Mouse (Mus musculus): ENCODE measurements around the gene Sat2. TPM values are rescaled to one million over a fixed set of nuclear protein-coding genes. Genes with fewer than 3 reads are reported as not detected.
"Not testable (repeated sequence)": the region's sequence is repeated elsewhere in the genome, so short reads cannot be mapped to it uniquely, and the experiment has no call there.

Sat2 gene
- polyA plus RNA-seq, 1 experiment from 2014 or later: 11.5 TPM

DNA sequence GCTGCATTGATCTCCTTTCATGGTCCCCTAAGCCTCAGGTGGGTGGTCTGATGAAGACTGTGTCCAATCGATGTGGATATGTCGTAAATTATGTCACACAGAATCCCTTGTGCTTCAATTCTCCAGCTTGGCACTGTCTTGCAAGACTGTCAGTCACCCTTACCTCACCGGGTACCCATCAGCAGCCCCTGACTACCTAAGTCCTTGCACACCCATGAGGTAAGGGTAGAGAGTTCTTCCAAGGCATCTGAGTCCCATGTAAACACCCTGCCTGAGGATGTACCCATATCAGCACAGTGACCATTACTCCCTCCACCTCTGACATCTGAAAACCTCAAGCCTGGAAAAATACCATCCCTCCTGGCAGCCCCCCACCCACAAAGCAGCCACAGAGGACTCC is 17.5 kb upstream of the Sat2 start:
- peak overlapping the region; percentile 93 for H3K9ac ChIP-seq
- H3K36me3 ChIP-seq: peaks cover 41% of the 10 kb centered on the region
- no peak for ATAC-seq
- H3K4me3 ChIP-seq: peak overlapping the region; percentile 78
- H3K9me3 ChIP-seq (replicated peaks): no peaks in the 10 kb centered on the region
- no peaks in the 10 kb centered on the region for H3K27me3 ChIP-seq (replicated peaks)
- peaks cover 93% of the 10 kb centered on the region for H3K4me1 ChIP-seq
- peak overlapping the region; percentile 100 for H3K4me2 ChIP-seq
- H3K27ac ChIP-seq: peak overlapping the region; percentile 84
- WGBS (ENCODE audit: insufficient replicate concordance): 56% methylated on average over 3 of the region's 3 CpGs

- Histone ChIP-seq H3K9ac (peak overlapping the region; percentile 93), H3K27me3 (replicated peaks) (no peaks in the 10 kb centered on the region), H3K36me3 (peaks cover 36% of the 10 kb centered on the region), H3K9me3 (replicated peaks) (no peaks in the 10 kb centered on the region), H3K4me3 (peak overlapping the region; percentile 78), H3K4me1 (peaks cover 93% of the 10 kb centered on the region), H3K27ac (peak overlapping the region; percentile 84), H3K4me2 (peak overlapping the region; percentile 100)
- ATAC-seq: peak; percentile 10
- under 1% methylated on average over 69 of the region's 73 CpGs for WGBS (ENCODE audit: insufficient replicate concordance)
Observed at GRCm38 (mm10) chr11:69604795-69605664, 16.8 kb upstream of the Sat2 start.

GRCm38 (mm10) chr11:69605726-69606490 is 15.9 kb upstream of the Sat2 start, which contains the start of gene Atp1b2:
TSS of gene Atp1b2 (minus strand) at chr11:69605942.
- Histone ChIP-seq H3K9ac (peak within 1 kb of the TSS; percentile 93), H3K4me2 (peak within 1 kb of the TSS; percentile 100), H3K4me3 (peak within 1 kb of the TSS; percentile 78), H3K9me3 (replicated peaks) (no peaks in the 10 kb centered on the region), H3K27ac (peak within 1 kb of the TSS; percentile 84), H3K4me1 (peaks cover 93% of the 10 kb centered on the region), H3K27me3 (replicated peaks) (no peaks in the 10 kb centered on the region), H3K36me3 (peaks cover 27% of the 10 kb centered on the region)
- peak; percentile 90 for ATAC-seq
- 4% methylated on average over 32 of the region's 32 CpGs for WGBS (ENCODE audit: insufficient replicate concordance)

GRCm38 (mm10) chr11:69606491-69606795 is 15.4 kb upstream of the Sat2 start:
- WGBS (ENCODE audit: insufficient replicate concordance): 66% methylated on average over 2 of the region's 2 CpGs
- Histone ChIP-seq H3K36me3 (peaks cover 22% of the 10 kb centered on the region), H3K27me3 (replicated peaks) (no peaks in the 10 kb centered on the region), H3K4me3 (peak overlapping the region; percentile 78), H3K9ac (peak overlapping the region; percentile 76), H3K9me3 (replicated peaks) (no peaks in the 10 kb centered on the region), H3K4me2 (peak overlapping the region; percentile 100), H3K27ac (peak overlapping the region; percentile 84), H3K4me1 (peaks cover 89% of the 10 kb centered on the region)
- ATAC-seq: no peak

- WGBS (ENCODE audit: insufficient replicate concordance): 70% methylated on average over 2 of the region's 2 CpGs
- Histone ChIP-seq H3K9me3 (replicated peaks) (no peaks in the 10 kb centered on the region), H3K4me3 (no peak overlapping the region), H3K4me1 (peaks cover 85% of the 10 kb centered on the region), H3K27ac (peak overlapping the region; percentile 84), H3K36me3 (peaks cover 18% of the 10 kb centered on the region), H3K27me3 (replicated peaks) (no peaks in the 10 kb centered on the region), H3K9ac (no peak overlapping the region), H3K4me2 (peak overlapping the region; percentile 100)
- ATAC-seq: no peak
Observed at GRCm38 (mm10) chr11:69606832-69607231, 15.0 kb upstream of the Sat2 start.

GRCm38 (mm10) chr11:69608525-69608924 is 13.3 kb upstream of the Sat2 start:
- Histone ChIP-seq H3K4me2 (peak overlapping the region; percentile 42), H3K27ac (peak overlapping the region; percentile 84), H3K9me3 (replicated peaks) (no peaks in the 10 kb centered on the region), H3K9ac (peak overlapping the region; percentile 34), H3K4me3 (no peak overlapping the region), H3K4me1 (peaks cover 82% of the 10 kb centered on the region), H3K27me3 (replicated peaks) (no peaks in the 10 kb centered on the region), H3K36me3 (peaks cover 1% of the 10 kb centered on the region; the same call in 1 of the 2 replicates)
- peak; percentile 57 for ATAC-seq
- 46% methylated on average over 3 of the region's 3 CpGs for WGBS (ENCODE audit: insufficient replicate concordance)

DNA sequence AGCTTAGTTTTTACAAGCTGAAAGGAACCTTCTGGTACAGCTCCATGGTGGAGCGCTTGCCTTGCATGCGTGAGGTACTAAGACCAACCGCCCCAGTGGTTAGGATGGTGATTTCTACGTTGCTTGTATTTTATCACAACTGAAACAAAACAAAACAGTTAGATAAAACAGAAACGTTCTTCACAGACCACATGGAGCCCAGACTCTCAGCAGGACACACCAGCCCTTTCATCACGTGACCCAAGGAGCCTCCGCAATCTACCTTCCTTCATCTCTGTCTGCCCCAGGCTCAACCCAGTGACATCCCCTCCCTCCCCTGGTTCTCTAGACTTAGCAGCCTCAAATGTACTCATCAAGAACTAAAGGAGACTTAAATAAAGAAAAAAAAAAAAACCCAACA is 12.4 kb upstream of the Sat2 start:
- 18% methylated on average over 7 of the region's 7 CpGs for WGBS (ENCODE audit: insufficient replicate concordance)
- H3K4me3 ChIP-seq: 0 out of 2 replicates have a peak overlapping the region, but pooled peaks have one; percentile 2
- peak overlapping the region; percentile 42 for H3K4me2 ChIP-seq
- peaks cover 80% of the 10 kb centered on the region for H3K4me1 ChIP-seq
- peak; percentile 38; the same call in 1 of the 2 replicates for ATAC-seq
- peak overlapping the region; percentile 84 for H3K27ac ChIP-seq
- H3K9ac ChIP-seq: peak overlapping the region; percentile 34; the same call in 1 of the 2 replicates
- no peaks in the 10 kb centered on the region for H3K36me3 ChIP-seq
- no peaks in the 10 kb centered on the region for H3K27me3 ChIP-seq (replicated peaks)
- H3K9me3 ChIP-seq (replicated peaks): no peaks in the 10 kb centered on the region

- Histone ChIP-seq H3K4me3 (no peak overlapping the region), H3K4me2 (no peak overlapping the region), H3K4me1 (peaks cover 73% of the 10 kb centered on the region), H3K36me3 (no peaks in the 10 kb centered on the region), H3K27ac (no peak overlapping the region), H3K9me3 (replicated peaks) (no peaks in the 10 kb centered on the region), H3K9ac (no peak overlapping the region; the same call in 1 of the 2 replicates), H3K27me3 (replicated peaks) (peaks cover 12% of the 10 kb centered on the region)
- no peak for ATAC-seq
- 59% methylated on average over 4 of the region's 4 CpGs for WGBS (ENCODE audit: insufficient replicate concordance)
Observed at GRCm38 (mm10) chr11:69610899-69611298, 10.9 kb upstream of the Sat2 start.

DNA sequence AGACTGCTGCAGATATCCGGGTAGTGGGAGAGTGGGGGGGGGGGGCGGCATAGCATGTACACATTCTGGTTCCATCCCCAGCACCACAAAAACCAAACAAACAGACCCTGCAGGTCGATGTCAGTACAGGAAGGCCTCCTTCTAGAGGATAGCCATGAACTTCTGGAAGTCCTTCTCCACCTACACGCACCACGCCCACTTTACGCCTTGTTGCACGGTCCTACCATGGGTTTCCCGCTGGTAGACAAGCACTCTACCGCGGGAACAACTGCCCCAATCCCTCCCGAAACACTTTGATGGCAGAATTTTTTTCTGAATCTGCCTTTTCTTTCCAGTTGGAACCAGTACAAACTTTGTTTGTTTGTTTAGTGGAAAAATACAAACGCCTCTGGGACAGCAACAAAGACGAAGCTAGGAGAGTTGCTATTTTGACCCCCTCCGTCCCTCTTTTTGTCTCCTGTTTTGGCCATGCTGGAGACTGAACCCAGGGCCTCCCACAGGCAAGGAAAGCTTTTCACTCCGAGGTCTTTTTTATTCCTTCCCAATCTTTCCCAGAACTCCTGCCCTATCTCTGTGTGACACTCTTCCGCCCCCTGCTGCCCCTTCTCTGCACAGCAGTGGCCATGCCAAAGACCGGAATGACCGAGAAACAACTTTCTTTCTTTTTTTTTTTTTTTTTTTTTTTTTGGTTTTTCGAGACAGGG is 8.1 kb upstream of the Sat2 start:
- Histone ChIP-seq H3K4me2 (peak overlapping the region; percentile 85), H3K27ac (peak overlapping the region; percentile 54; the same call in 1 of the 2 replicates), H3K9ac (peak overlapping the region; percentile 68), H3K4me1 (peaks cover 64% of the 10 kb centered on the region), H3K9me3 (replicated peaks) (no peaks in the 10 kb centered on the region), H3K36me3 (no peaks in the 10 kb centered on the region), H3K27me3 (replicated peaks) (peaks cover 30% of the 10 kb centered on the region), H3K4me3 (peak overlapping the region; percentile 57)
- WGBS (ENCODE audit: insufficient replicate concordance): 7% methylated on average over 19 of the region's 19 CpGs
- ATAC-seq: peak; percentile 53; the same call in 1 of the 2 replicates

DNA sequence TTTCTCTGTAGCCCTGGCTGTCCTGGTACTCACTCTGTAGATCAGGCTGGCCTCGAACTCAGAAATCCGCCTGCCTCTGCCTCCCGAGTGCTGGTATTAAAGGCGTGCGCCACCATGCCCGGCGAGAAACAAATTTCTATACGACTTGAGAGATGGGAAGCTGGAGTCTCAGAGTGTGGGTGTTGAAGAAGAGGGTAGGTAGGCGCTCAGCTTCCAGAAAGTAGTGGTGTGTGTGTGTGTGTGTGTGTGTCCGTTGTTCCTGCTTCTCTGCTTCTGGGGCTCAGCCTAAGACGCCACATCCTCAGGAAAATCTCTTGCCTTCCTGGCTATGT is 7.6 kb upstream of the Sat2 start:
- Histone ChIP-seq H3K4me1 (peaks cover 59% of the 10 kb centered on the region), H3K4me2 (peak overlapping the region; percentile 85), H3K4me3 (peak overlapping the region; percentile 57), H3K27me3 (replicated peaks) (peaks cover 30% of the 10 kb centered on the region), H3K9ac (peak overlapping the region; percentile 1)
- WGBS (ENCODE audit: insufficient replicate concordance): 38% methylated on average over 11 of the region's 11 CpGs
- H3K9me3 ChIP-seq (replicated peaks); ATAC-seq; H3K27ac ChIP-seq; H3K36me3 ChIP-seq: not testable (repeated sequence)

GRCm38 (mm10) chr11:69616781-69617180 is 5.0 kb upstream of the Sat2 start:
- peak overlapping the region; percentile 6; the same call in 1 of the 2 replicates for H3K4me3 ChIP-seq
- ATAC-seq: no peak
- H3K4me1 ChIP-seq: peaks cover 62% of the 10 kb centered on the region
- 0 out of 2 replicates have a peak overlapping the region, but pooled peaks have one; percentile 22 for H3K9ac ChIP-seq
- peaks cover 30% of the 10 kb centered on the region for H3K27me3 ChIP-seq (replicated peaks)
- H3K9me3 ChIP-seq (replicated peaks): no peaks in the 10 kb centered on the region
- WGBS (ENCODE audit: insufficient replicate concordance): 43% methylated on average over 10 of the region's 10 CpGs
- peak overlapping the region; percentile 43 for H3K4me2 ChIP-seq
- H3K27ac ChIP-seq: no peak overlapping the region
- no peaks in the 10 kb centered on the region for H3K36me3 ChIP-seq

Data from liver, embryonic 12.5 days (tissue).